11 mouse cellular contexts compared by ENCODE assay signal in the genomic region with DNA sequence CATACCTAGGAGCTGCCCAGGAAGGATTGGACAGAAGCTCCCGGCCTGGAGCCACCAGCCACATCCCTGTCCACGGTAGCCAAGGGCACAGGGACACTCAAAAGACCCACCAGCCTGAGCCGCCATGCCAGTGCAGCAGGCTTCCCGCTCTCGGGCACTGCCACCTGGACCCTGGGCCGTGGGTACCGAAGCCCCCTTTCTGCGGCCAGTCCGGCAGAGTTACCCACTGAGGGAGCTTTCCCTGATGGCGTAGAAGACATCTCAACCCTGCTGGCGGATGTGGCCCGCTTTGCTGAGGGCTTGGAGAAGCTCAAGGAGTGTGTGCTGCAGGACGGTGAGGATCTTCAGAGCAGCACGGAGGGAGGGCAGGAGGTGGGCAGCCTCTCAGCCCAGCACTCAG. TPM values are rescaled to one million over a fixed set of nuclear protein-coding genes. Genes with fewer than 3 reads are reported as not detected.
DNase-seq lines count a peak whose midpoint lies in the region; ATAC-seq and TF ChIP-seq lines count a peak whose summit lies in the region.
"Had no signal": no experiment of that assay in that cellular context is flagged by ENCODE, and none has a peak within 500 bp of the region (broad histone marks: within the 10 kb centered on the region; RNA-seq: fewer than 3 reads in every experiment).

No protein-coding gene starts in this region.

- no peak overlapping the region for H3K4me3 ChIP-seq in heart, embryonic 10.5 days
- H3K4me3 ChIP-seq in spleen, adult 2 months (ENCODE audit: extremely low read depth, insufficient read depth, insufficient read length), result peak overlapping the region; percentile 76
- peak overlapping the region; percentile 61 for H3K4me3 ChIP-seq in liver, embryonic 15.5 days (replicated peaks)
- no peak overlapping the region for H3K4me3 ChIP-seq in midbrain, embryonic 11.5 days (ENCODE audit: low read depth, low read length)
- H3K4me3 ChIP-seq: forebrain, embryonic 13.5 days; midbrain, embryonic 15.5 days had no signal

- ATAC-seq in liver, embryonic 15.5 days (ENCODE audit: insufficient read depth), result no peak
- ATAC-seq in midbrain, embryonic 11.5 days (ENCODE audit: low FRiP score), result no peak
- ATAC-seq: forebrain, embryonic 13.5 days; midbrain, embryonic 15.5 days had no signal

- no peak for TF ChIP-seq POLR2A in spleen, adult 2 months (IDR thresholded peaks at IDR 0.05; ENCODE audit: low read depth, low read length)

- peaks cover 20% of the 10 kb centered on the region for H3K36me3 ChIP-seq in heart, embryonic 10.5 days
- H3K36me3 ChIP-seq in spleen, adult 2 months (ENCODE audit: control insufficient read depth, insufficient read depth, low read length), result peaks cover 45% of the 10 kb centered on the region
- H3K36me3 ChIP-seq in liver, embryonic 15.5 days (replicated peaks), result peaks cover 51% of the 10 kb centered on the region
- H3K36me3 ChIP-seq in midbrain, embryonic 11.5 days (ENCODE audit: control insufficient read depth, insufficient read depth, low read length), result no peaks in the 10 kb centered on the region
- H3K36me3 ChIP-seq: midbrain, embryonic 15.5 days had no signal

- no peak for DNase-seq in heart, embryonic 10.5 days (ENCODE audit: low spot score)
- no peak for DNase-seq in heart, adult 9 months (ENCODE audit: low spot score in 2 of 2)
- DNase-seq in spleen, adult 2 months (ENCODE audit: low read depth in 1 of 2, low spot score in 2 of 2), result no peak
- DNase-seq in spleen, adult 18-20 months, result no peak
- peak; percentile 71 to 76 for DNase-seq in thymus, postnatal 36 days
- no peak for DNase-seq in urinary bladder, postnatal 10 days (ENCODE audit: low spot score)
- DNase-seq in midbrain, embryonic 11.5 days (ENCODE audit: low spot score, missing footprints), result no peak
- DNase-seq: kidney, postnatal 25 days had no signal

- H3K4me2 ChIP-seq in liver, embryonic 15.5 days, result peak overlapping the region; percentile 77
- no peak overlapping the region for H3K4me2 ChIP-seq in midbrain, embryonic 11.5 days
- H3K4me2 ChIP-seq: forebrain, embryonic 13.5 days; midbrain, embryonic 15.5 days had no signal

- no peaks in the 10 kb centered on the region for H3K9me3 ChIP-seq in heart, embryonic 10.5 days
- no peaks in the 10 kb centered on the region for H3K9me3 ChIP-seq in liver, embryonic 15.5 days (replicated peaks)
- H3K9me3 ChIP-seq in midbrain, embryonic 11.5 days (ENCODE audit: control insufficient read depth, low read length), result no peaks in the 10 kb centered on the region
- H3K9me3 ChIP-seq: forebrain, embryonic 13.5 days; midbrain, embryonic 15.5 days had no signal

- 72% methylated on average over 14 of the region's 14 CpGs for WGBS in heart, embryonic 10.5 days
- 13% methylated on average over 14 of the region's 14 CpGs for WGBS in spleen, adult 2 months
- WGBS in liver, embryonic 15.5 days (ENCODE audit: insufficient replicate concordance), result 24% methylated on average over 14 of the region's 14 CpGs
- 83% methylated on average over 14 of the region's 14 CpGs for WGBS in midbrain, embryonic 11.5 days

- H3K27me3 ChIP-seq in heart, embryonic 10.5 days (ENCODE audit: insufficient read depth, poor library complexity, severe bottlenecking), result peaks cover 36% of the 10 kb centered on the region
- H3K27me3 ChIP-seq in spleen, adult 2 months (ENCODE audit: control insufficient read depth, insufficient read depth, low read length), result no peaks in the 10 kb centered on the region
- H3K27me3 ChIP-seq in liver, embryonic 15.5 days, result peaks cover 15% of the 10 kb centered on the region
- peaks cover 42% of the 10 kb centered on the region for H3K27me3 ChIP-seq in midbrain, embryonic 11.5 days (ENCODE audit: control insufficient read depth, insufficient read depth, low read length)

- H3K4me1 ChIP-seq in heart, embryonic 10.5 days, result peaks cover 67% of the 10 kb centered on the region
- H3K4me1 ChIP-seq in spleen, adult 2 months (ENCODE audit: control insufficient read depth, insufficient read depth, insufficient read length), result peaks cover 30% of the 10 kb centered on the region
- H3K4me1 ChIP-seq in liver, embryonic 15.5 days (replicated peaks), result peaks cover 63% of the 10 kb centered on the region
- H3K4me1 ChIP-seq in midbrain, embryonic 11.5 days (ENCODE audit: control insufficient read depth, insufficient read depth, low read length), result peaks cover 6% of the 10 kb centered on the region; the same call in 1 of the 2 replicates
- H3K4me1 ChIP-seq: midbrain, embryonic 15.5 days had no signal

- H3K27ac ChIP-seq in heart, embryonic 10.5 days, result peak overlapping the region; percentile 9; the same call in 1 of the 2 replicates
- peak overlapping the region; percentile 100 for H3K27ac ChIP-seq in spleen, adult 2 months (ENCODE audit: insufficient read depth, low read length)
- peak overlapping the region; percentile 84 for H3K27ac ChIP-seq in liver, embryonic 15.5 days (replicated peaks)
- no peak overlapping the region for H3K27ac ChIP-seq in midbrain, embryonic 11.5 days (ENCODE audit: low read depth, low read length)
- H3K27ac ChIP-seq: forebrain, embryonic 13.5 days; midbrain, embryonic 15.5 days had no signal

- H3K9ac ChIP-seq in liver, embryonic 15.5 days, result peak overlapping the region; percentile 57
- H3K9ac ChIP-seq in midbrain, embryonic 11.5 days (ENCODE audit: low read length), result no peak overlapping the region
- H3K9ac ChIP-seq: forebrain, embryonic 13.5 days; midbrain, embryonic 15.5 days had no signal

- no peak for TF ChIP-seq CTCF in spleen, adult 2 months (IDR thresholded peaks at IDR 0.05; ENCODE audit: extremely low read depth, insufficient read depth, insufficient read length, insufficient replicate concordance)

RNA-seq across cellular contexts. Expression of a gene that starts 1.3 kb away (rescaled TPM):
- polyA plus RNA-seq in heart, embryonic 10.5 days (2016; fragmentation: Nextera tagmentation; extraction: Ambion mirVana), result 12.0 and 16.7 TPM in 2 replicates
- 492 and 574 TPM in 2 replicates for polyA plus RNA-seq in spleen, adult 2 months (2012; rRNA removed)
- polyA plus RNA-seq in liver, embryonic 15.5 days (2015; fragmentation: Nextera tagmentation; extraction: Ambion mirVana), result 15.7 and 18.2 TPM in 2 replicates
- 3.6 and 3.8 TPM in 2 replicates for polyA plus RNA-seq in midbrain, embryonic 11.5 days (2014; fragmentation: Nextera tagmentation; extraction: Ambion mirVana)

RNA-seq across cellular contexts. Expression of a gene that starts 21.5 kb away (rescaled TPM):
- polyA plus RNA-seq in heart, embryonic 10.5 days (2016; fragmentation: Nextera tagmentation; extraction: Ambion mirVana), result 2.8 and 4.1 TPM in 2 replicates
- polyA plus RNA-seq in spleen, adult 2 months (2012; rRNA removed), result 50.4 and 64.5 TPM in 2 replicates
- polyA plus RNA-seq in liver, embryonic 15.5 days (2015; fragmentation: Nextera tagmentation; extraction: Ambion mirVana), result 7.5 and 9.0 TPM in 2 replicates
- 2.8 and 2.9 TPM in 2 replicates for polyA plus RNA-seq in midbrain, embryonic 11.5 days (2014; fragmentation: Nextera tagmentation; extraction: Ambion mirVana)

RNA-seq across cellular contexts. Expression of a gene that starts 21.8 kb away (rescaled TPM):
- 181 and 233 TPM in 2 replicates for polyA plus RNA-seq in heart, embryonic 10.5 days (2016; fragmentation: Nextera tagmentation; extraction: Ambion mirVana)
- polyA plus RNA-seq in spleen, adult 2 months (2012; rRNA removed), result 139 and 182 TPM in 2 replicates
- 81.3 and 84.4 TPM in 2 replicates for polyA plus RNA-seq in liver, embryonic 15.5 days (2015; fragmentation: Nextera tagmentation; extraction: Ambion mirVana)
- polyA plus RNA-seq in midbrain, embryonic 11.5 days (2014; fragmentation: Nextera tagmentation; extraction: Ambion mirVana), result 200 and 225 TPM in 2 replicates

RNA-seq across cellular contexts. Expression of a gene that starts 29.2 kb away (rescaled TPM):
- polyA plus RNA-seq in heart, embryonic 10.5 days (2016; fragmentation: Nextera tagmentation; extraction: Ambion mirVana), result 767 and 797 TPM in 2 replicates
- polyA plus RNA-seq in spleen, adult 2 months (2012; rRNA removed), result 238 and 259 TPM in 2 replicates
- polyA plus RNA-seq in liver, embryonic 15.5 days (2015; fragmentation: Nextera tagmentation; extraction: Ambion mirVana), result 603 and 658 TPM in 2 replicates
- polyA plus RNA-seq in midbrain, embryonic 11.5 days (2014; fragmentation: Nextera tagmentation; extraction: Ambion mirVana), result 581 and 594 TPM in 2 replicates

RNA-seq across cellular contexts. Expression of a gene that starts 29.4 kb away (rescaled TPM):
- polyA plus RNA-seq in heart, embryonic 10.5 days (2016; fragmentation: Nextera tagmentation; extraction: Ambion mirVana), result 408 and 456 TPM in 2 replicates
- polyA plus RNA-seq in spleen, adult 2 months (2012; rRNA removed), result 297 and 409 TPM in 2 replicates
- 44.5 and 45.5 TPM in 2 replicates for polyA plus RNA-seq in liver, embryonic 15.5 days (2015; fragmentation: Nextera tagmentation; extraction: Ambion mirVana)
- 158 and 160 TPM in 2 replicates for polyA plus RNA-seq in midbrain, embryonic 11.5 days (2014; fragmentation: Nextera tagmentation; extraction: Ambion mirVana)

Comparison
In these comparisons a context has a peak if more than half of its experiments do, and no peak if none do; other contexts are left out.
1. DNase-seq: peak in thymus, postnatal 36 days (2 of 2); none in heart, embryonic 10.5 days (single experiment), heart, adult 9 months (0 of 2), spleen, adult 2 months (0 of 2), spleen, adult 18-20 months (0 of 2), urinary bladder, postnatal 10 days (single experiment) and midbrain, embryonic 11.5 days (single experiment).
2. H3K4me3 ChIP-seq: peak in spleen, adult 2 months (single experiment) and liver, embryonic 15.5 days (single experiment); none in heart, embryonic 10.5 days (single experiment) and midbrain, embryonic 11.5 days (single experiment).
3. RNA of a gene that starts 1.3 kb away (polyA plus RNA-seq): 492 to 574 TPM in spleen, adult 2 months; 12.0 to 16.7 TPM in heart, embryonic 10.5 days, 15.7 to 18.2 TPM in liver, embryonic 15.5 days and 3.6 to 3.8 TPM in midbrain, embryonic 11.5 days; every median in the first group is over 10 times any median in the second.